Mouse (Mus musculus) thymus, postnatal 4 days (tissue): ENCODE data around the gene Cacng8.
A peak's percentile ranks its signal among the peaks of the same experiment; 100 is the strongest.

Experiments used
- DNase-seq: peaks from one replicate; pipeline ENCODE4 v3.0.0; 2021

The Cacng8 gene

GRCm38 (mm10) chr7:3439984-3440383, 49.5 kb downstream of the Cacng8 start:
- DNase-seq = no peak

- DNase-seq = no peak
These were observed 50.0 kb downstream of the Cacng8 start for GRCm38 (mm10) chr7:3440526-3440925.

GRCm38 (mm10) chr7:3442476-3443062, 52.1 kb downstream of the Cacng8 start:
- peak; percentile 50 for DNase-seq

- DNase-seq = no peak
These were observed 54.2 kb downstream of the Cacng8 start for GRCm38 (mm10) chr7:3444678-3445077.

- DNase-seq = no peak
These were observed 56.1 kb downstream of the Cacng8 start for GRCm38 (mm10) chr7:3446584-3446983.

- DNase-seq = no peak
These were observed 56.5 kb downstream of the Cacng8 start for GRCm38 (mm10) chr7:3447026-3447425.

GRCm38 (mm10) chr7:3448737-3449454, 58.4 kb downstream of the Cacng8 start:
- peak; percentile 88 for DNase-seq

GRCm38 (mm10) chr7:3450671-3451070, 60.2 kb downstream of the Cacng8 start:
- no peak for DNase-seq

- no peak for DNase-seq
These were observed 60.7 kb downstream of the Cacng8 start for GRCm38 (mm10) chr7:3451161-3451560.

GRCm38 (mm10) chr7:3452821-3453485, 62.5 kb downstream of the Cacng8 start:
- no peak for DNase-seq

- no peak for DNase-seq
These were observed 63.2 kb downstream of the Cacng8 start for GRCm38 (mm10) chr7:3453486-3454183.

GRCm38 (mm10) chr7:3457111-3457840, 66.8 kb downstream of the Cacng8 start:
- no peak for DNase-seq

GRCm38 (mm10) chr7:3457841-3458217, 67.3 kb downstream of the Cacng8 start:
- DNase-seq = no peak

- DNase-seq = no peak
These were observed 69.8 kb downstream of the Cacng8 start for GRCm38 (mm10) chr7:3460261-3460660.

GRCm38 (mm10) chr7:3463306-3463705, 72.8 kb downstream of the Cacng8 start:
- DNase-seq = no peak
